Mouse (Mus musculus): Measurements from ENCODE around the gene Bloc1s1. TPM values are rescaled to one million over a fixed set of nuclear protein-coding genes. Genes with fewer than 3 reads are reported as not detected.

Bloc1s1 gene
- polyA plus RNA-seq, 1 experiment from 2014 or later = 251 TPM

GRCm38 (mm10) chr10:128902409-128902988 lies 21.3 kb downstream of the Bloc1s1 start:
- no peak overlapping the region for H3K27ac ChIP-seq (replicated peaks in 1 of 2; ENCODE audit: control insufficient read depth in 1 of 2, insufficient read depth in 1 of 2, low read depth in 2 of 2, low read length in 2 of 2)
- H3K27me3 ChIP-seq (ENCODE audit: control insufficient read depth, insufficient read depth, low read length) = no peaks in the 10 kb centered on the region
- H3K36me3 ChIP-seq (ENCODE audit: control insufficient read depth, insufficient read depth, low read length) = no peaks in the 10 kb centered on the region
- no peaks in the 10 kb centered on the region for H3K4me1 ChIP-seq (ENCODE audit: control insufficient read depth in 2 of 2, insufficient read depth in 2 of 2, low read length in 2 of 2)
- no peak overlapping the region for H3K4me2 ChIP-seq (ENCODE audit: low read length)
- H3K9ac ChIP-seq (ENCODE audit: low read length) = no peak overlapping the region
- ATAC-seq (ENCODE audit: insufficient number of reproducible peaks, insufficient read depth, low FRiP score, low read depth) = no peak
- H3K4me3 ChIP-seq (ENCODE audit: control insufficient read depth in 1 of 2, insufficient read depth in 1 of 2, low read depth in 1 of 2, low read length in 2 of 2) = no peak overlapping the region
- WGBS = 67% methylated on average over 3 of the region's 3 CpGs
- no peaks in the 10 kb centered on the region for H3K9me3 ChIP-seq (ENCODE audit: control insufficient read depth, low read length)

- 67% methylated on average over 1 of the region's 1 CpGs for WGBS
- Histone ChIP-seq H3K27ac (replicated peaks in 1 of 2; ENCODE audit: control insufficient read depth in 1 of 2, insufficient read depth in 1 of 2, low read depth in 2 of 2, low read length in 2 of 2) (no peak overlapping the region), H3K4me2 (ENCODE audit: low read length) (no peak overlapping the region), H3K36me3 (ENCODE audit: control insufficient read depth, insufficient read depth, low read length) (no peaks in the 10 kb centered on the region), H3K27me3 (ENCODE audit: control insufficient read depth, insufficient read depth, low read length) (peaks cover 5% of the 10 kb centered on the region), H3K9me3 (ENCODE audit: control insufficient read depth, low read length) (no peaks in the 10 kb centered on the region), H3K4me1 (ENCODE audit: control insufficient read depth in 2 of 2, insufficient read depth in 2 of 2, low read length in 2 of 2) (peaks cover 0 to under 1% of the 10 kb centered on the region in 2 experiments; a peak in 1 of 4 replicates), H3K9ac (ENCODE audit: low read length) (no peak overlapping the region), H3K4me3 (ENCODE audit: control insufficient read depth in 1 of 2, insufficient read depth in 1 of 2, low read depth in 1 of 2, low read length in 2 of 2) (no peak overlapping the region)
- ATAC-seq (ENCODE audit: insufficient number of reproducible peaks, insufficient read depth, low FRiP score, low read depth) = no peak
These were observed 22.4 kb downstream of the Bloc1s1 start for GRCm38 (mm10) chr10:128901409-128901808.

GRCm38 (mm10) chr10:128900698-128901097 lies 23.1 kb downstream of the Bloc1s1 start, which contains the start of gene Cd63:
Gene Cd63 (plus strand): TSS chr10:128900989.
- WGBS = 82% methylated on average over 3 of the region's 3 CpGs

GRCm38 (mm10) chr10:128899759-128900490 lies 23.9 kb downstream of the Bloc1s1 start:
- Histone ChIP-seq H3K36me3 (ENCODE audit: control insufficient read depth, insufficient read depth, low read length) (no peaks in the 10 kb centered on the region), H3K9ac (ENCODE audit: low read length) (no peak overlapping the region), H3K27me3 (ENCODE audit: control insufficient read depth, insufficient read depth, low read length) (peaks cover 9% of the 10 kb centered on the region), H3K4me3 (ENCODE audit: control insufficient read depth in 1 of 2, insufficient read depth in 1 of 2, low read depth in 1 of 2, low read length in 2 of 2) (no peak overlapping the region), H3K4me1 (ENCODE audit: control insufficient read depth in 2 of 2, insufficient read depth in 2 of 2, low read length in 2 of 2) (peaks cover 5 to 13% of the 10 kb centered on the region in 2 experiments; a peak in 3 of 4 replicates), H3K4me2 (ENCODE audit: low read length) (no peak overlapping the region), H3K27ac (replicated peaks in 1 of 2; ENCODE audit: control insufficient read depth in 1 of 2, insufficient read depth in 1 of 2, low read depth in 2 of 2, low read length in 2 of 2) (no peak overlapping the region), H3K9me3 (ENCODE audit: control insufficient read depth, low read length) (no peaks in the 10 kb centered on the region)
- no peak for ATAC-seq (ENCODE audit: insufficient number of reproducible peaks, insufficient read depth, low FRiP score, low read depth)
- WGBS = 60% methylated on average over 6 of the region's 6 CpGs

More at GRCm38 (mm10) chr10:128900698-128901097, 23.1 kb downstream of the Bloc1s1 start, which contains the start of gene Cd63:
- no peaks in the 10 kb centered on the region for H3K36me3 ChIP-seq (ENCODE audit: control insufficient read depth, insufficient read depth, low read length)
- no peak within 1 kb of the TSS for H3K9ac ChIP-seq (ENCODE audit: low read length)
- ATAC-seq (ENCODE audit: insufficient number of reproducible peaks, insufficient read depth, low FRiP score, low read depth) = no peak
- no peak within 1 kb of the TSS for H3K4me2 ChIP-seq (ENCODE audit: low read length)
- no peak within 1 kb of the TSS for H3K4me3 ChIP-seq (ENCODE audit: control insufficient read depth in 1 of 2, insufficient read depth in 1 of 2, low read depth in 1 of 2, low read length in 2 of 2)
- H3K27me3 ChIP-seq (ENCODE audit: control insufficient read depth, insufficient read depth, low read length) = peaks cover 9% of the 10 kb centered on the region
- H3K27ac ChIP-seq (replicated peaks in 1 of 2; ENCODE audit: control insufficient read depth in 1 of 2, insufficient read depth in 1 of 2, low read depth in 2 of 2, low read length in 2 of 2) = no peak within 1 kb of the TSS
- peaks cover 5 to 7% of the 10 kb centered on the region in 2 experiments; a peak in 3 of 4 replicates for H3K4me1 ChIP-seq (ENCODE audit: control insufficient read depth in 2 of 2, insufficient read depth in 2 of 2, low read length in 2 of 2)
- no peaks in the 10 kb centered on the region for H3K9me3 ChIP-seq (ENCODE audit: control insufficient read depth, low read length)

DNA sequence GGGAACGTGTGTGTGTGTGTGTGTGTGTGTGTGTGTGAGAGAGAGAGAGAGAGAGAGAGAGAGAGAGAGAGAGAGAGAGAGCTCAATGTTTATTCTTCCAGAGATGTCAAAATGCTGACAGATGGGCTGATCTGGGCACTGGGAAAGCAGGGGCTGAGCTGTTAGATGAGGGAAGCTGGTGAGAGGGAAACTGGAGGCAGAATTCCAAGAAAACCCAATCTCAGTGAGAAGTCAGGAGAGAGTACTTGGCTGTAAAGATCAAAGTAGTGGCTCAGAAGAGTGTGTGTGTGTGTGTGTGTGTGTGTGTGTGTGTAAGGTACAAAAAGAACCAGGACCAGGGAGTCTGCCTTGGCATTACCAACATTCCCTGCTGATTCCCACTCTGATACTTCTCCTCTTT lies 26.3 kb downstream of the Bloc1s1 start:
- WGBS = 14% methylated on average over 1 of the region's 1 CpGs
- Histone ChIP-seq H3K27ac (replicated peaks in 1 of 2; ENCODE audit: control insufficient read depth in 1 of 2, insufficient read depth in 1 of 2, low read depth in 2 of 2, low read length in 2 of 2) (no peak overlapping the region), H3K9ac (ENCODE audit: low read length) (no peak overlapping the region), H3K27me3 (ENCODE audit: control insufficient read depth, insufficient read depth, low read length) (peaks cover 18% of the 10 kb centered on the region), H3K9me3 (ENCODE audit: control insufficient read depth, low read length) (no peaks in the 10 kb centered on the region), H3K4me3 (ENCODE audit: control insufficient read depth in 1 of 2, insufficient read depth in 1 of 2, low read depth in 1 of 2, low read length in 2 of 2) (no peak overlapping the region), H3K4me1 (ENCODE audit: control insufficient read depth in 2 of 2, insufficient read depth in 2 of 2, low read length in 2 of 2) (peaks cover 5 to 17% of the 10 kb centered on the region in 2 experiments), H3K36me3 (ENCODE audit: control insufficient read depth, insufficient read depth, low read length) (no peaks in the 10 kb centered on the region), H3K4me2 (ENCODE audit: low read length) (no peak overlapping the region)
- ATAC-seq (ENCODE audit: insufficient number of reproducible peaks, insufficient read depth, low FRiP score, low read depth) = no peak

DNA sequence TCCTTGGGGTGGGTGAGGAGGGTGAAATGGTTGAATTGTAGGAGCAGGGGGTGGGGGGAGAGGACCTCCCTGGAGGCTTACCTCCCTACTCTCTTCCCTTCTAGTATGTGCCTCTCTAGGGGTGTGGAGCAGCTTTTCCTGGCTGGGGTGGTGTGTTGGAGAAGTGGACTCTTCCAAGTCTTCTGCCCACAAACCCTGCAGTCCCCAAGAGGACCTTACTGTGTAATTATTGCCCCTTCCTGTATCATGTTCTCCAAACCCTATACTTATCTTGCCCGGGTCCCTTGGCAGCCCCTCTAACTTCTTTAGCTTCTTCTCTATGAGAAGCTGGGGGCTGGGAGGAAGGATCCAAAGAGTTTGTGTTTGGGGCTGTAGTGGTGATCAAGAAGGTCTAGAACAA lies 27.0 kb downstream of the Bloc1s1 start:
- Histone ChIP-seq H3K27ac (replicated peaks in 1 of 2; ENCODE audit: control insufficient read depth in 1 of 2, insufficient read depth in 1 of 2, low read depth in 2 of 2, low read length in 2 of 2) (no peak overlapping the region), H3K4me2 (ENCODE audit: low read length) (no peak overlapping the region), H3K4me3 (ENCODE audit: control insufficient read depth in 1 of 2, insufficient read depth in 1 of 2, low read depth in 1 of 2, low read length in 2 of 2) (no peak overlapping the region), H3K4me1 (ENCODE audit: control insufficient read depth in 2 of 2, insufficient read depth in 2 of 2, low read length in 2 of 2) (peaks cover 8 to 21% of the 10 kb centered on the region in 2 experiments), H3K9ac (ENCODE audit: low read length) (no peak overlapping the region), H3K9me3 (ENCODE audit: control insufficient read depth, low read length) (no peaks in the 10 kb centered on the region), H3K36me3 (ENCODE audit: control insufficient read depth, insufficient read depth, low read length) (no peaks in the 10 kb centered on the region), H3K27me3 (ENCODE audit: control insufficient read depth, insufficient read depth, low read length) (peaks cover 18% of the 10 kb centered on the region)
- WGBS = 65% methylated on average over 1 of the region's 1 CpGs
- ATAC-seq (ENCODE audit: insufficient number of reproducible peaks, insufficient read depth, low FRiP score, low read depth) = no peak

GRCm38 (mm10) chr10:128895952-128896693 lies 27.7 kb downstream of the Bloc1s1 start:
- H3K9me3 ChIP-seq (ENCODE audit: control insufficient read depth, low read length) = no peaks in the 10 kb centered on the region
- 3% methylated on average over 17 of the region's 17 CpGs for WGBS
- no peaks in the 10 kb centered on the region for H3K36me3 ChIP-seq (ENCODE audit: control insufficient read depth, insufficient read depth, low read length)
- peaks cover 8 to 21% of the 10 kb centered on the region in 2 experiments for H3K4me1 ChIP-seq (ENCODE audit: control insufficient read depth in 2 of 2, insufficient read depth in 2 of 2, low read length in 2 of 2)
- ATAC-seq (ENCODE audit: insufficient number of reproducible peaks, insufficient read depth, low FRiP score, low read depth) = no peak; the same call in 1 of the 2 replicates
- H3K27ac ChIP-seq (replicated peaks in 1 of 2; ENCODE audit: control insufficient read depth in 1 of 2, insufficient read depth in 1 of 2, low read depth in 2 of 2, low read length in 2 of 2) = no peak overlapping the region
- H3K27me3 ChIP-seq (ENCODE audit: control insufficient read depth, insufficient read depth, low read length) = peaks cover 18% of the 10 kb centered on the region
- H3K4me3 ChIP-seq (ENCODE audit: control insufficient read depth in 1 of 2, insufficient read depth in 1 of 2, low read depth in 1 of 2, low read length in 2 of 2) = peak overlapping the region; percentile 4 to 24; a peak in 3 of 4 replicates
- H3K9ac ChIP-seq (ENCODE audit: low read length) = peak overlapping the region; percentile 62
- peak overlapping the region; percentile 61 for H3K4me2 ChIP-seq (ENCODE audit: low read length)

Measured in heart, embryonic 14.5 days (tissue).